Mouse (Mus musculus) neural tube, embryonic 14.5 days (tissue): Measurements from ENCODE around the gene Lsg1. TPM values are rescaled to one million over a fixed set of nuclear protein-coding genes. Genes with fewer than 3 reads are reported as not detected.

Source experiments
- ATAC-seq: fragments of 200-750 bp; cut with Nextera tagmentation; 2 replicates; pipeline ENCODE4 v1.8.0; 2017; ENCODE audit warnings: low read depth, mild to moderate bottlenecking, moderate TSS enrichment, moderate library complexity
- H3K27ac ChIP-seq: fragments of 300-500 bp; sonication (generic); 2 replicates; pipeline ENCODE4 v1.5.1; 2014; ENCODE audit warnings: low read depth, mild to moderate bottlenecking, control low read depth, low read length, moderate library complexity, mixed read lengths
- H3K27me3 ChIP-seq: fragments of 300-500 bp; sonication (generic); 2 replicates; pipeline ENCODE4 v1.6.1; 2014; ENCODE audit warnings: low read length; ENCODE audit not compliant: control insufficient read depth, insufficient read depth
- H3K36me3 ChIP-seq: fragments of 300-500 bp; sonication (generic); 2 replicates; pipeline ENCODE4 v1.6.1; 2014; ENCODE audit warnings: low read length, mixed read lengths; ENCODE audit not compliant: control insufficient read depth, insufficient read depth
- H3K4me1 ChIP-seq: fragments of 300-500 bp; sonication (generic); 2 replicates; pipeline ENCODE4 v1.6.1; 2014; ENCODE audit warnings: low read length; ENCODE audit not compliant: control insufficient read depth, insufficient read depth
- H3K4me2 ChIP-seq: fragments of 300-500 bp; sonication (generic); 2 replicates; pipeline ENCODE4 v1.6.1; 2014; ENCODE audit warnings: mild to moderate bottlenecking, low read depth, low read length, control low read depth
- H3K4me3 ChIP-seq: fragments of 300-500 bp; sonication (generic); 2 replicates; pipeline ENCODE4 v1.5.1; 2014; ENCODE audit warnings: low read depth, low read length, control low read depth, mixed read lengths
- H3K9ac ChIP-seq: fragments of 300-500 bp; sonication (generic); replicated peaks from 2 replicates; pipeline ENCODE4 v1.6.1; 2014; ENCODE audit warnings: low read depth, mild to moderate bottlenecking, control low read depth, low read length, mixed read lengths
- H3K9me3 ChIP-seq: fragments of 300-500 bp; sonication (generic); 2 replicates; pipeline ENCODE4 v1.6.1; 2016; ENCODE audit warnings: low read length; ENCODE audit not compliant: control insufficient read depth
- WGBS: fragments of 180-500 bp; shearing (Covaris S2); extraction: QIAGEN DNeasy Blood & Tissue Kit; methylation state at CpG from one replicate; pipeline ENCODE4 v1.1.7; 2014; 5-methylcytosine and 5-hydroxymethylcytosine counted together
- polyA plus RNA-seq: library from polyadenylated mRNA; unstranded; fragments of >200 nt; fragmentation: Nextera tagmentation; extraction: Ambion mirVana; gene quantifications from 2 replicates; pipeline ENCODE4 v1.2.1, GENCODE M21; 2014

The Lsg1 gene
- polyA plus RNA-seq, 1 experiment from 2014 or later: 43.9 TPM

DNA sequence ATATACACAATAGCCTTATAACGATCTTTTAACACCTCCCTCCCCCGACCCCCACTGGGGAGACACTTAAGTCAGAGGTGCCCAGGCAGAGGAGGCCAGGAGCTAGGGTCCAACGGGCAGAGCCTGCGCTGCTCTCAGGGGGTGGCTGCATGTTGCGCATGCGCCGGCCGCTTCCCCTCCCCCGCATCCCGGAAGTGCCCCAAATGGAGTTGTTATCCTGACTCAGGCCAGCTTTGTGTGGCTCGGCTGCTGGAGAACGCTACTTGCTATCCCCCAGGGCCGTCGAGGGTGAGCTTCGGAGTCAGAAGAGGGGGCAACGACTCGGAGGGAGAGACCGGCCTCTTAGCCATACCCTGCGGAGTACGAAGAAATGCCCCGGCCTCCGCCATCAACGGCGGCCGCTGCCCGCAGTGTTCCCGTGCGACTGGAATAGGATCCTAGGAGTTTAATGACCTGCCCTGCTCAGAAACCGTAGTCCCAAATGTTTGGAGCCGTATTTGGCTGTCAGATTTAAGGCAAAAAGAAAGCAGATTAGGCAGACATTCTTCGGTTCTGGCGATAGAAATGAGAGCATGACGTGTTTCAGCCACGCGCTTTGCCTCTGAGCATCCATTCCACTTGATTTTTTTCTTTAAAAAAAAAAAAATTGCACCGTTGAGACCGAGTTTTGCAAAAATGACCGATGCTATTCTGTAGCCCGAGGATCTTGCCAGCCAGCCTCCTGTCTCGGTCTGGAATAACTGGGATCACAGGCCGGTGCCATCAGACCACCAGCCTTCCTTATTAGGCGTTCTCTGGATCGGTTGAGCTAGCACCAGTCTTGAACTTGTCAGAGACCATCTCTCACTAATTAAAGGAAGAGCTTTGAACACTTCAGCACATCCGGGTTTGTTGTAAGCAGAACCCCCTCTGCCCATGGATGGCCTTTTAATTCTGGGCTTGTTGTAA, 76.6 kb downstream of the Lsg1 start:
- no peaks in the 10 kb centered on the region for H3K27me3 ChIP-seq
- 4% methylated on average over 44 of the region's 44 CpGs for WGBS
- peak; percentile 91 for ATAC-seq
- 0 out of 2 replicates have a peak, but pooled peaks cover 14% of the 10 kb centered on the region for H3K4me1 ChIP-seq
- H3K27ac ChIP-seq: peak overlapping the region; percentile 95
- peak overlapping the region; percentile 69 for H3K4me3 ChIP-seq
- no peaks in the 10 kb centered on the region for H3K36me3 ChIP-seq
- H3K9ac ChIP-seq: peak overlapping the region; percentile 91
- no peaks in the 10 kb centered on the region for H3K9me3 ChIP-seq
- H3K4me2 ChIP-seq: peak overlapping the region; percentile 78

Other genes with a start within 250 kb of the Lsg1 start
- 13.0 and 15.1 TPM in 2 replicates for gene Atp13a3, start 181.6 kb downstream of the Lsg1 start, polyA plus RNA-seq
- 65.0 and 73.8 TPM in 2 replicates for gene Tmem44, start 36.8 kb downstream of the Lsg1 start, polyA plus RNA-seq
- gene Fam43a, start 12.1 kb upstream of the Lsg1 start, polyA plus RNA-seq: 8.8 and 11.2 TPM in 2 replicates